Mouse (Mus musculus) adrenal gland (tissue): Measurements from ENCODE around the gene Btbd35f30.
"Not testable (repeated sequence)": the region's sequence is repeated elsewhere in the genome, so short reads cannot be mapped to it uniquely, and the experiment has no call there.

Source experiments
- intact Hi-C: fragments of 180-260 bp; cut with DNase I; formaldehyde crosslinking; loops from one replicate; pipeline ENCODE4 v1.15.1; 2025
- long read RNA-seq, 2 experiments: library from polyadenylated mRNA; unstranded; transcript quantifications; one replicate each; pipeline ENCODE4 v2.0.0; 2020; ENCODE audit warnings: borderline replicate concordance in 1 of 2; ENCODE audit not compliant: insufficient replicate concordance in 1 of 2

Btbd35f30 gene
- long read RNA-seq, experiment 1 = 0 reads
- long read RNA-seq, experiment 2 = 0 reads

DNA sequence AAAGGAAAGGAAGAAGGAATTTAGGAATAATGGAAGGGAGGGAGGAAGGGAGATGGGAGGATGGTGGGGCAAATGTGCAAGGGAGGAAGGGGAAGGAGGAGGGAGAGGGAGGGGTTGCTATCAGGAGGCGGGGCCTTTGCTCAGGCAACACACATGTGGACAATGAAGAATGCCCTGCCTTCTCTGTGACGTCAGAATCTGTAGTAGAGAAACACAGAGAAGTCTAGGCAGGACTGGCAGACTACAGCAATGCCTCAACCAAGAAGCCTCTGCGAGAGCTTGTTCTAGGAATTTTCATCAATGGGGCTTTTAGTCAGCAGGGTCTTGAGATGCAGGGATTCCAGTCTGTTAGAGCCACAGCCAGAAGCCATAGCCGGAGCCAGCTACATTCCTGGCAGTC, at the start of gene Btbd35f30:
Gene Btbd35f30 (plus strand): TSS at position 301 of the 400 bp plus-strand sequence.
- intact Hi-C loops = not testable (repeated sequence)

DNA sequence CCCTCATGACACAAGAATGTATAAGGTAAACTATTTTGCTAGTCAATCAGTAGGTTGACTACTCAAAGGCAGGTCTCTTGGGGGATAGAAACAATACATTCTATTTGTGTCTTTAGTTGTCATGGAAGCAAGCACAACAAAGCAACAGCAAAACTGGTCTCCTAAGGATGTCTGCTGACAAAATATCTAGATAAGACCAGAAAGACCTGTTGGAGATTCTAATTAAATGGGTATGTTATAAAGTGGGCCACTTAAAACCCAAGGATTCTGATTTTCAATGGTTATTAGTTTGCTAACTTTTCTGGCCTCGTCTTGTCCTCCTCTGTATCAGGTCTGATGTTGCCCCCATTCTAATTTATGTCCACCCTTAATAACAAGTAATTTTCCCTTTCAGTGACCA, 47.0 kb downstream of the Btbd35f30 start, which contains the start of gene Gm21789:
Gene Gm21789 (plus strand): TSS at position 301 of the 400 bp plus-strand sequence.
- intact Hi-C loops = not testable (repeated sequence)
